Mouse (Mus musculus) forebrain, embryonic 11.5 days (tissue): Measurements from ENCODE around the gene Hagh. TPM values are rescaled to one million over a fixed set of nuclear protein-coding genes. Genes with fewer than 3 reads are reported as not detected.

ENCODE experiments used
- ATAC-seq: fragments of 200-750 bp; cut with Nextera tagmentation; replicated peaks from 2 replicates; pipeline ENCODE4 v1.8.0; 2017; ENCODE audit warnings: moderate TSS enrichment; ENCODE audit not compliant: low FRiP score
- DNase-seq: peaks from one replicate; pipeline ENCODE4 v3.0.0-alpha.2; 2017; ENCODE audit warnings: low spot score
- H3K27ac ChIP-seq: fragments of 300-500 bp; sonication (generic); 2 replicates; pipeline ENCODE4 v1.5.1; 2014; ENCODE audit warnings: low read depth, low read length
- H3K27me3 ChIP-seq: fragments of 300-500 bp; sonication (generic); 2 replicates; pipeline ENCODE4 v1.6.1; 2014; ENCODE audit warnings: mild to moderate bottlenecking, low read length, mixed read lengths; ENCODE audit not compliant: control insufficient read depth, insufficient read depth
- H3K36me3 ChIP-seq: fragments of 300-500 bp; sonication (generic); 2 replicates; pipeline ENCODE4 v1.6.1; 2014; ENCODE audit warnings: mild to moderate bottlenecking, low read length, moderate library complexity, mixed read lengths; ENCODE audit not compliant: control insufficient read depth, insufficient read depth
- H3K4me1 ChIP-seq: fragments of 300-500 bp; sonication (generic); replicated peaks from 2 replicates; pipeline ENCODE4 v1.6.1; 2014; ENCODE audit warnings: low read length, mixed read lengths; ENCODE audit not compliant: control insufficient read depth, insufficient read depth
- H3K4me2 ChIP-seq: fragments of 300-500 bp; sonication (generic); 2 replicates; pipeline ENCODE4 v1.6.1; 2014; ENCODE audit warnings: low read depth, mild to moderate bottlenecking, low read length, moderate library complexity, mixed read lengths; ENCODE audit not compliant: severe bottlenecking
- H3K4me3 ChIP-seq: fragments of 300-500 bp; sonication (generic); 2 replicates; pipeline ENCODE4 v1.5.1; 2014; ENCODE audit warnings: low read depth, low read length
- H3K9ac ChIP-seq: fragments of 300-500 bp; sonication (generic); 2 replicates; pipeline ENCODE4 v1.6.1; 2014; ENCODE audit warnings: low read length
- H3K9me3 ChIP-seq: fragments of 300-500 bp; sonication (generic); 2 replicates; pipeline ENCODE4 v1.6.1; 2016; ENCODE audit warnings: low read length, mixed read lengths; ENCODE audit not compliant: control insufficient read depth
- WGBS: fragments of 180-500 bp; shearing (Covaris S2); extraction: QIAGEN DNeasy Blood & Tissue Kit; methylation state at CpG from one replicate; pipeline ENCODE4 v1.1.7; 2014; 5-methylcytosine and 5-hydroxymethylcytosine counted together
- polyA plus RNA-seq: library from polyadenylated mRNA; unstranded; fragments of >200 nt; fragmentation: Nextera tagmentation; extraction: Ambion mirVana; gene quantifications from 2 replicates; pipeline ENCODE4 v1.2.1, GENCODE M21; 2014

The Hagh gene
- polyA plus RNA-seq, 1 experiment from 2014 or later = 25.4 TPM

GRCm38 (mm10) chr17:24855838-24856464 is 16.0 kb downstream of the Hagh start:
- no peak overlapping the region for H3K4me2 ChIP-seq
- H3K36me3 ChIP-seq = no peaks in the 10 kb centered on the region
- WGBS = 79% methylated on average over 3 of the region's 3 CpGs
- H3K9me3 ChIP-seq = no peaks in the 10 kb centered on the region
- peaks cover 4% of the 10 kb centered on the region for H3K4me1 ChIP-seq
- H3K4me3 ChIP-seq = no peak overlapping the region
- DNase-seq = peak; percentile 33
- peaks cover 7% of the 10 kb centered on the region for H3K27me3 ChIP-seq
- H3K9ac ChIP-seq = no peak overlapping the region
- no peak overlapping the region for H3K27ac ChIP-seq
- ATAC-seq = no peak

GRCm38 (mm10) chr17:24856589-24856988 is 16.6 kb downstream of the Hagh start:
- no peaks in the 10 kb centered on the region for H3K4me1 ChIP-seq
- H3K4me2 ChIP-seq = no peak overlapping the region
- no peak overlapping the region for H3K4me3 ChIP-seq
- DNase-seq (peak; percentile 38), ATAC-seq (no peak)
- H3K27ac ChIP-seq = no peak overlapping the region
- peaks cover under 1% of the 10 kb centered on the region; the same call in 1 of the 2 replicates for H3K27me3 ChIP-seq
- no peaks in the 10 kb centered on the region for H3K9me3 ChIP-seq
- H3K36me3 ChIP-seq = no peaks in the 10 kb centered on the region
- WGBS = 88% methylated on average over 13 of the region's 13 CpGs
- H3K9ac ChIP-seq = no peak overlapping the region

GRCm38 (mm10) chr17:24857831-24858470 is 18.0 kb downstream of the Hagh start:
- no peaks in the 10 kb centered on the region for H3K9me3 ChIP-seq
- H3K36me3 ChIP-seq = no peaks in the 10 kb centered on the region
- ATAC-seq (no peak), DNase-seq (peak; percentile 41)
- no peaks in the 10 kb centered on the region for H3K27me3 ChIP-seq
- H3K9ac ChIP-seq = no peak overlapping the region
- no peak overlapping the region for H3K4me2 ChIP-seq
- no peak overlapping the region for H3K4me3 ChIP-seq
- H3K27ac ChIP-seq = no peak overlapping the region
- no peaks in the 10 kb centered on the region for H3K4me1 ChIP-seq
- WGBS = 89% methylated on average over 8 of the region's 8 CpGs

GRCm38 (mm10) chr17:24858967-24859366 is 19.0 kb downstream of the Hagh start:
- DNase-seq (no peak), ATAC-seq (no peak)
- Histone ChIP-seq H3K9me3 (no peaks in the 10 kb centered on the region), H3K27me3 (no peaks in the 10 kb centered on the region), H3K4me2 (no peak overlapping the region), H3K27ac (no peak overlapping the region), H3K4me3 (no peak overlapping the region), H3K36me3 (no peaks in the 10 kb centered on the region), H3K9ac (no peak overlapping the region), H3K4me1 (no peaks in the 10 kb centered on the region)
- WGBS = 88% methylated on average over 6 of the region's 6 CpGs

GRCm38 (mm10) chr17:24860076-24860475 is 20.1 kb downstream of the Hagh start:
- H3K9me3 ChIP-seq = no peaks in the 10 kb centered on the region
- no peak overlapping the region for H3K27ac ChIP-seq
- DNase-seq (peak; percentile 41), ATAC-seq (no peak)
- no peaks in the 10 kb centered on the region for H3K36me3 ChIP-seq
- no peaks in the 10 kb centered on the region for H3K27me3 ChIP-seq
- no peak overlapping the region for H3K9ac ChIP-seq
- no peak overlapping the region for H3K4me2 ChIP-seq
- 92% methylated on average over 8 of the region's 8 CpGs for WGBS
- no peak overlapping the region for H3K4me3 ChIP-seq
- no peaks in the 10 kb centered on the region for H3K4me1 ChIP-seq

GRCm38 (mm10) chr17:24861785-24862184 is 21.8 kb downstream of the Hagh start:
- H3K9ac ChIP-seq = no peak overlapping the region
- H3K27me3 ChIP-seq = no peaks in the 10 kb centered on the region
- no peaks in the 10 kb centered on the region for H3K9me3 ChIP-seq
- H3K27ac ChIP-seq = no peak overlapping the region
- H3K36me3 ChIP-seq = no peaks in the 10 kb centered on the region
- no peak overlapping the region for H3K4me2 ChIP-seq
- ATAC-seq (no peak), DNase-seq (no peak)
- no peak overlapping the region for H3K4me3 ChIP-seq
- WGBS = 95% methylated on average over 3 of the region's 3 CpGs
- no peaks in the 10 kb centered on the region for H3K4me1 ChIP-seq

- WGBS = 92% methylated on average over 8 of the region's 8 CpGs
These were observed 25.8 kb downstream of the Hagh start, which contains the start of gene Igfals for GRCm38 (mm10) chr17:24865776-24866175. Gene Igfals (plus strand): TSS chr17:24865997.

GRCm38 (mm10) chr17:24867914-24868313 is 28.0 kb downstream of the Hagh start:
- Histone ChIP-seq H3K9ac (no peak overlapping the region), H3K4me3 (no peak overlapping the region), H3K4me1 (no peaks in the 10 kb centered on the region), H3K36me3 (no peaks in the 10 kb centered on the region), H3K9me3 (no peaks in the 10 kb centered on the region), H3K4me2 (no peak overlapping the region), H3K27ac (no peak overlapping the region), H3K27me3 (no peaks in the 10 kb centered on the region)
- ATAC-seq (no peak), DNase-seq (no peak)
- 93% methylated on average over 10 of the region's 10 CpGs for WGBS

More at GRCm38 (mm10) chr17:24865776-24866175, 25.8 kb downstream of the Hagh start, which contains the start of gene Igfals:
- no peaks in the 10 kb centered on the region for H3K27me3 ChIP-seq
- DNase-seq = peak; percentile 40
- H3K9me3 ChIP-seq = no peaks in the 10 kb centered on the region
- ATAC-seq = no peak
- no peaks in the 10 kb centered on the region for H3K4me1 ChIP-seq
- H3K27ac ChIP-seq = no peak within 1 kb of the TSS
- H3K9ac ChIP-seq = no peak within 1 kb of the TSS
- H3K4me3 ChIP-seq = no peak within 1 kb of the TSS
- H3K4me2 ChIP-seq = no peak within 1 kb of the TSS
- H3K36me3 ChIP-seq = no peaks in the 10 kb centered on the region
